Mouse (Mus musculus): ENCODE measurements around the gene Nags. TPM values are rescaled to one million over a fixed set of nuclear protein-coding genes. Genes with fewer than 3 reads are reported as not detected.

The Nags gene
- total RNA-seq (2021) = under 1 TPM in 1 of 2 experiments, not detected in 1; 0.13 TPM
- long read RNA-seq, experiment 1 = 0 reads
- long read RNA-seq, experiment 2 = 0 reads

- DNase-seq (ENCODE audit: low spot score in 2 of 2) = no peak
These were observed at the start of gene Nags for GRCm38 (mm10) chr11:102145471-102146001. Gene Nags, plus strand, starts transcription at chr11:102145513.

GRCm38 (mm10) chr11:102095676-102096075, 49.6 kb upstream of the Nags start:
- no peak for DNase-seq (ENCODE audit: low spot score in 2 of 2)

GRCm38 (mm10) chr11:102096446-102096845, 48.9 kb upstream of the Nags start:
- no peak for DNase-seq (ENCODE audit: low spot score in 2 of 2)

GRCm38 (mm10) chr11:102096887-102097391, 48.4 kb upstream of the Nags start:
- DNase-seq (ENCODE audit: low spot score in 2 of 2) = peak; percentile 47 to 51

DNA sequence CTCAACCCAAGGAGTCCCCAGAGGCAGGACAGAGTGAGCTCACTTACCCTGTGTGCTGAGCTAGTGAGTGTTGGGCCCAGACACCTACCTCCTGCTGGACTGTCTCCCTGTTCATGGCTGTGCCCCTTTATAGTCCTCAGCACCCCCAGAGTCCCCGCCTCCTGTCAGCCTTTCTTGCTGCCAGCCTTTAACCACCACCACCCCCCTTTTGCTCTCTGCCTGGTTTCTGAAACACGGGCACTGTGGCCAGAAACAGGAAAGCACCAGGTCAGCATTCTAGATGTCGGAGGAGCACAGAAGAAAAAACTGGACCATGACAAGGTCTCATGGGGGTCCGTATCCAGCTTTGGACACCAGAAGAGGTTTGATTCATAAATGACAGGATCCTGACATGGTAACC, 44.1 kb upstream of the Nags start, which contains the start of gene Ppy:
Ppy (minus strand) TSS at position 101 of the 400 bp plus-strand sequence.
- no peak for DNase-seq (ENCODE audit: low spot score in 2 of 2)

GRCm38 (mm10) chr11:102102485-102103258, 42.6 kb upstream of the Nags start:
- DNase-seq (ENCODE audit: low spot score in 2 of 2) = peak; percentile 65 to 68

- no peak for DNase-seq (ENCODE audit: low spot score in 2 of 2)
These were observed 38.4 kb upstream of the Nags start for GRCm38 (mm10) chr11:102106911-102107310.

DNA sequence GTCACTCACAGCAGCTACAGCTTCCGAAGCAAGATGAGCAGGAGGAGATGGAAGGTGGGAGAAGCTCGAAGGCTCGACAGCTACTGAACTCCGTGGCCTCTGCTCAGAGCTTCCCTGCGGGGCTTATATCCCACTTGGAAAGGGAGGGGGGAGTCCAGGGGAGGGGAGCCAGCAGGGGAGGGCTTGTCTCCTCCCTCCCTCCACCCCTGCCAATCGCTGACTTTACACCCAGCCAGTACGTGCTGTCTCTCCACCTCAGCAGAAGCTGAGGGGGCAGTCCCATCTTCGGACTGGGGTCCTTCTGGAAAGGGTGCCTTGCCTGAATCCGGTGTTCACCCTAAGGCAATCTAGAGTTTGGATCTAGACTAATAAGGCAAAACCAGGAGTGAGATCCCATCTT, 37.6 kb upstream of the Nags start, which contains the start of gene Pyy:
Pyy (minus strand) TSS at position 101 of the 400 bp plus-strand sequence.
- no peak for DNase-seq (ENCODE audit: low spot score in 2 of 2)

DNA sequence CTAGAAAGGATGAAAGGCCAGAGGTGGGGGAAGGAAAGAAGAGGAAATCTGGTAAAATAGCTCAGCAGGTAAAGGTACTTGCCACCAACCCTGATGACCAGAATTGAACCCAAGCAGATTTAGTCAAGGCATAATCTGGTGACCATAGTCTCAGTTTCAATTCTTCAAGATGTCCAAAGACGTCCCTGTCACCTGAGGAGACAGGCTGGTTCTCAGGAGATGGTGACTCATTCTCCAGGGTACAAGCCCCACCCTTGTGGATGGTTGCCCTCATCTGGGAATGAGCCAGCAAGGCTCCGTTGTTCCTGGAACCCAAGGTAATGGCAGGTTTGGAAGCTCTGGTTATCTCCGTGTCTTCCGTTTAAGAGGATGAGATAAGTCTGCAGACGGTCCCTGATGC, 33.7 kb upstream of the Nags start:
- DNase-seq (ENCODE audit: low spot score in 2 of 2) = no peak

- no peak for DNase-seq (ENCODE audit: low spot score in 2 of 2)
These were observed 29.1 kb upstream of the Nags start for GRCm38 (mm10) chr11:102116241-102116640.

- DNase-seq (ENCODE audit: low spot score in 2 of 2) = no peak
These were observed 27.9 kb upstream of the Nags start for GRCm38 (mm10) chr11:102117386-102117785.

DNA sequence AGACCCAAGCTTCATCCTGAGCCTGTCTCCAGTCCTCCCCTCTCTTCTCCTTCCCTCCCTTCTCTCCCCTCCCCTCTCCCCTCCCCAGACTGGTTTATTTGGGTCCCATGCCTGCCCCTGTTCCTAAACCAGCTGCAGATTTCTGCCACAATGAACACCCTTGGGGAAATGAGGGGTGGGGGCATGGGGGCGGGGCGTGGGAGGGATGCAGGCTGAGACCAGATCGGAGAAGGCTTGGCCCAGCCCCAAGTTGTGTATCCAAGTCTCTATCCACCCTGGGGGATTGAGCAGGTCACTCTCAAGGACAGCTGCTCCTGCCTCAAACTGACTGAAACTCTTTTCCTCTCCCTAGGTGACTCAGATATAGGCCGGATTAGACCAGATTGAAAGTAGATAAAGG, 10.8 kb upstream of the Nags start:
- DNase-seq (ENCODE audit: low spot score in 2 of 2) = no peak

- no peak for DNase-seq (ENCODE audit: low spot score in 2 of 2)
These were observed 7.5 kb upstream of the Nags start for GRCm38 (mm10) chr11:102137625-102138446.

GRCm38 (mm10) chr11:102138447-102138740, 6.9 kb upstream of the Nags start:
- peak; percentile 58 to 73 for DNase-seq (ENCODE audit: low spot score in 2 of 2)

DNA sequence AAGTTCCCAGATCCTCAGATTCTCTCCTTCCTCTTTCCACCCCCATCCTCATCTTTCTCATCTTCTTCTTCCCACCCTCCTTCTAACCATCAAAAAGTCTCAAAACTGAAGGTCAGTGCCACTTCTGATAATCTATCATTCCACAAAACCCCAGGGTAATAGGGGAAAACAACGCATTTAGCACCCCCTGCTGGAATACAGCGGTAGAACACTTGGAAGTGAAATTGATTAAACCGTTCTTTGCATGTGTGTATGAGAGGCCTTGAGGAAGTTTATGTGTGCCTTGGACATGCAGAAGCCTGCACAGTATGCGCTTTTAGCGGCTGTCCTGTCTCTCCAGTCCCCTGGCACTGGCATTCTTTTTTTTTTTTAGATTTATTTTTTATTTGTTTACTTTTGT, 4.8 kb upstream of the Nags start:
- DNase-seq (ENCODE audit: low spot score in 2 of 2) = peak in 1 of 2 experiments; percentile 46

DNA sequence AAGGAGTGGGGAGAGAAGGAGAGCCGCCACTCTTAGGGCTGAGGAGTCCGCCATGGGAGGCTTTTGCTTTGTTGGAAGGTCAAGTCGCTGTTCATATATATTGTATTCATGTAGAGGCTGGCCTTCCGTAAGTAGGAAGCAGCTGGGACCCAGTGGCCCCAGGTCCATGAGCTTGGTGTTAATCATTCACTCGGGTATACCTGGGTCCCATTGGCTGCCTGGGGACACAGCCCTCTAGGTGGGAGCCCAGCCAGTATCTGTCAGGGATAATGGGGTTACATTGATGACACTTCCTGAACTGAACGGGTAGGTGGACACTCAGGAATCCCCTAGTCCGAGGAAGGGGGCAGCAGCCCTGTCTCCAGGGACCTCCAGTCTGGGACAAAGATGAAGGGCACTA, 3.0 kb upstream of the Nags start:
- DNase-seq (ENCODE audit: low spot score in 2 of 2) = no peak

DNA sequence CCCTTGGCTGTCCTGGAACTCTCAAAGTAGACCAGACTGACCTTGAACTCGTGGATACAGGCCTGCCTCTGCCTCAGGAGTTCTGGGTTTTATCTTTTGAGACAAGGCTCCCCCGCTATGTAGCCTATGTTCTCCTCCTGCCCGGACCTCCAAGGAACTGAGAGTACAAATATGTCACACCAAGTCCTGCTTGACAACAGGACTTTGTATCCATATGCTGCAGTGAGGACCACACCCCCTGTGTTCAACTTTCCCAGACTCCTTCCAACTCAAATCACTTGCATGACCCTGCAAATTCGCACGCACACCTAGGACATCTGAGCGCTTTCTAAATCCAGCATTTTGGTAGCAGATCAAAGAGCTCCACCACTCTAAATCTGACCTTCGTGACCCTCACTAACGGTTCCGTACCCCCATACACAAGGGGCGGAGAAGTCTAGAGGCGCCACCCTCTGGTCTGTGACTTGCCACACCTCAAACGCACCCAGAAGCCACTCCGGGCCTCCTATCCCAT, 299 bp upstream of the Nags start:
- DNase-seq (ENCODE audit: low spot score in 2 of 2) = no peak

GRCm38 (mm10) chr11:102146005-102146404, 692 bp downstream of the Nags start:
- no peak for DNase-seq (ENCODE audit: low spot score in 2 of 2)

DNA sequence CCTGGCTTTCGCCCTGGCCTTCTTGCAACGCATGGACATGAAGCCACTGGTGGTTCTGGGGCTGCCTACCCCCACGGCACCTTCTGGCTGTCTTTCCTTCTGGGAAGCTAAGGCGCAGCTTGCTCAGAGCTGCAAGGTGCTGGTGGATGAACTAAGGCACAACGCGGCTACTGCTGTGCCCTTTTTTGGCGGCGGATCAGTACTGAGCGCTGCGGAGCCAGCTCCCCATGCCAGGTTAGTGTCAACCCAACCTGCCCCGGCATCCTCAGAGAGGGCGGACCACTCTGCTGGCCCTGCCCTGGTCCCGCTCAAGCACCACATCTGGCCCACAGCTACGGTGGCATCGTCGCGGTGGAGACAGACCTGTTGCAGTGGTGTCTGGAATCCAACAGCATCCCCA, 1.2 kb downstream of the Nags start:
- no peak for DNase-seq (ENCODE audit: low spot score in 2 of 2)

GRCm38 (mm10) chr11:102147213-102147989, 2.1 kb downstream of the Nags start:
- no peak for DNase-seq (ENCODE audit: low spot score in 2 of 2)

Measured in gastrocnemius, postnatal 4 days (tissue).